Mouse (Mus musculus): Measurements from ENCODE around the gene OR5BS1P. TPM values are rescaled to one million over a fixed set of nuclear protein-coding genes. Genes with fewer than 3 reads are reported as not detected.

The OR5BS1P gene
- total RNA-seq, 1 experiment, result not detected

- Histone ChIP-seq H3K36me3 (ENCODE audit: control insufficient read depth, insufficient read depth, low read length, poor library complexity, severe bottlenecking) (no peaks in the 10 kb centered on the region), H3K9ac (ENCODE audit: insufficient read depth, low read depth, low read length, poor library complexity, severe bottlenecking) (no peak overlapping the region), H3K4me3 (ENCODE audit: insufficient read depth in 1 of 2, low read depth in 1 of 2, low read length in 2 of 2, poor library complexity in 1 of 2, severe bottlenecking in 1 of 2) (no peak overlapping the region), H3K9me3 (ENCODE audit: control insufficient read depth, insufficient read depth, low read depth, low read length) (no peaks in the 10 kb centered on the region), H3K27ac (ENCODE audit: insufficient read depth, low read depth, low read length, poor library complexity, severe bottlenecking) (no peak overlapping the region), H3K4me1 (ENCODE audit: control insufficient read depth in 2 of 2, insufficient read depth in 2 of 2, low read length in 2 of 2, poor library complexity in 1 of 2) (no peaks in the 10 kb centered on the region; a peak in 1 of 4 replicates)
- no peak for DNase-seq (ENCODE audit: low read depth, low spot score)
- in situ Hi-C loops (cut with MboI; ENCODE audit: low sequenced_read_pairs in 2 of 2, unreplicated experiment in 2 of 2), result no loop called here
- TF ChIP-seq ZNF384 (IDR thresholded peaks at IDR 0.05; ENCODE audit: low read depth, low read length) (no peak), HCFC1 (IDR thresholded peaks at IDR 0.05; ENCODE audit: borderline replicate concordance, insufficient read depth, low read length) (no peak), MAFK (IDR thresholded peaks at IDR 0.05; ENCODE audit: insufficient read depth, low read depth, low read length) (no peak), ZC3H11A (IDR thresholded peaks at IDR 0.05; ENCODE audit: borderline replicate concordance, low read depth, low read length) (no peak), CHD2 (IDR thresholded peaks at IDR 0.05; ENCODE audit: low read depth, low read length) (no peak)
Observed at GRCm38 (mm10) chr15:98483907-98484886, 14.5 kb downstream of the OR5BS1P start.

- no peak overlapping the region for H3K9ac ChIP-seq (ENCODE audit: insufficient read depth, low read depth, low read length, poor library complexity, severe bottlenecking)
- H3K4me3 ChIP-seq (ENCODE audit: insufficient read depth in 1 of 2, low read depth in 1 of 2, low read length in 2 of 2, poor library complexity in 1 of 2, severe bottlenecking in 1 of 2), result no peak overlapping the region
- no peak overlapping the region for H3K27ac ChIP-seq (ENCODE audit: insufficient read depth, low read depth, low read length, poor library complexity, severe bottlenecking)
- no peaks in the 10 kb centered on the region for H3K4me1 ChIP-seq (ENCODE audit: control insufficient read depth in 2 of 2, insufficient read depth in 2 of 2, low read length in 2 of 2, poor library complexity in 1 of 2)
- H3K9me3 ChIP-seq (ENCODE audit: control insufficient read depth, insufficient read depth, low read depth, low read length), result no peaks in the 10 kb centered on the region
- in situ Hi-C loops (cut with MboI; ENCODE audit: low sequenced_read_pairs in 2 of 2, unreplicated experiment in 2 of 2), result no loop called here
- TF ChIP-seq HCFC1 (IDR thresholded peaks at IDR 0.05; ENCODE audit: borderline replicate concordance, insufficient read depth, low read length), result no peak
- no peak for TF ChIP-seq CHD2 (IDR thresholded peaks at IDR 0.05; ENCODE audit: low read depth, low read length)
- TF ChIP-seq ZNF384 (IDR thresholded peaks at IDR 0.05; ENCODE audit: low read depth, low read length), result no peak
- no peak for TF ChIP-seq MAFK (IDR thresholded peaks at IDR 0.05; ENCODE audit: insufficient read depth, low read depth, low read length)
- TF ChIP-seq ZC3H11A (IDR thresholded peaks at IDR 0.05; ENCODE audit: borderline replicate concordance, low read depth, low read length), result no peak
- H3K36me3 ChIP-seq (ENCODE audit: control insufficient read depth, insufficient read depth, low read length, poor library complexity, severe bottlenecking), result no peaks in the 10 kb centered on the region
- no peak for DNase-seq (ENCODE audit: low read depth, low spot score)
Observed at GRCm38 (mm10) chr15:98486433-98487021, 16.8 kb downstream of the OR5BS1P start.

GRCm38 (mm10) chr15:98491332-98491731 is 21.6 kb downstream of the OR5BS1P start:
- Histone ChIP-seq H3K36me3 (ENCODE audit: control insufficient read depth, insufficient read depth, low read length, poor library complexity, severe bottlenecking) (no peaks in the 10 kb centered on the region), H3K9ac (ENCODE audit: insufficient read depth, low read depth, low read length, poor library complexity, severe bottlenecking) (no peak overlapping the region), H3K9me3 (ENCODE audit: control insufficient read depth, insufficient read depth, low read depth, low read length) (no peaks in the 10 kb centered on the region), H3K27ac (ENCODE audit: insufficient read depth, low read depth, low read length, poor library complexity, severe bottlenecking) (no peak overlapping the region), H3K4me1 (ENCODE audit: control insufficient read depth in 2 of 2, insufficient read depth in 2 of 2, low read length in 2 of 2, poor library complexity in 1 of 2) (no peaks in the 10 kb centered on the region), H3K4me3 (ENCODE audit: insufficient read depth in 1 of 2, low read depth in 1 of 2, low read length in 2 of 2, poor library complexity in 1 of 2, severe bottlenecking in 1 of 2) (no peak overlapping the region)
- TF ChIP-seq CHD2 (IDR thresholded peaks at IDR 0.05; ENCODE audit: low read depth, low read length) (no peak), MAFK (IDR thresholded peaks at IDR 0.05; ENCODE audit: insufficient read depth, low read depth, low read length) (no peak), HCFC1 (IDR thresholded peaks at IDR 0.05; ENCODE audit: borderline replicate concordance, insufficient read depth, low read length) (no peak), ZNF384 (IDR thresholded peaks at IDR 0.05; ENCODE audit: low read depth, low read length) (no peak), ZC3H11A (IDR thresholded peaks at IDR 0.05; ENCODE audit: borderline replicate concordance, low read depth, low read length) (no peak)
- DNase-seq (ENCODE audit: low read depth, low spot score), result no peak
- in situ Hi-C loops (cut with MboI; ENCODE audit: low sequenced_read_pairs in 2 of 2, unreplicated experiment in 2 of 2), result no loop called here

- Histone ChIP-seq H3K9me3 (ENCODE audit: control insufficient read depth, insufficient read depth, low read depth, low read length) (no peaks in the 10 kb centered on the region), H3K4me3 (ENCODE audit: insufficient read depth in 1 of 2, low read depth in 1 of 2, low read length in 2 of 2, poor library complexity in 1 of 2, severe bottlenecking in 1 of 2) (no peak within 1 kb of the TSS), H3K36me3 (ENCODE audit: control insufficient read depth, insufficient read depth, low read length, poor library complexity, severe bottlenecking) (no peaks in the 10 kb centered on the region), H3K4me1 (ENCODE audit: control insufficient read depth in 2 of 2, insufficient read depth in 2 of 2, low read length in 2 of 2, poor library complexity in 1 of 2) (no peaks in the 10 kb centered on the region), H3K9ac (ENCODE audit: insufficient read depth, low read depth, low read length, poor library complexity, severe bottlenecking) (no peak within 1 kb of the TSS), H3K27ac (ENCODE audit: insufficient read depth, low read depth, low read length, poor library complexity, severe bottlenecking) (no peak within 1 kb of the TSS)
- in situ Hi-C loops (cut with MboI; ENCODE audit: low sequenced_read_pairs in 2 of 2, unreplicated experiment in 2 of 2), result no loop called here
- TF ChIP-seq HCFC1 (IDR thresholded peaks at IDR 0.05; ENCODE audit: borderline replicate concordance, insufficient read depth, low read length) (no peak), ZC3H11A (IDR thresholded peaks at IDR 0.05; ENCODE audit: borderline replicate concordance, low read depth, low read length) (no peak), CHD2 (IDR thresholded peaks at IDR 0.05; ENCODE audit: low read depth, low read length) (no peak), ZNF384 (IDR thresholded peaks at IDR 0.05; ENCODE audit: low read depth, low read length) (no peak), MAFK (IDR thresholded peaks at IDR 0.05; ENCODE audit: insufficient read depth, low read depth, low read length) (no peak)
- DNase-seq (ENCODE audit: low read depth, low spot score), result no peak
Observed at GRCm38 (mm10) chr15:98492102-98492501, 22.4 kb downstream of the OR5BS1P start, which contains the start of gene Olfr279. TSS of gene Olfr279 (plus strand) at chr15:98492402.

All from ES-E14 (cell line).